Mouse (Mus musculus) adrenal gland, adult 2 months (tissue): ENCODE data around the gene Alkbh8. TPM values are rescaled to one million over a fixed set of nuclear protein-coding genes. Genes with fewer than 3 reads are reported as not detected.

Experiments
- polyA plus RNA-seq: library from polyadenylated mRNA; depleted of rRNA; stranded (reverse); fragments of >200 nt; gene quantifications from 2 replicates; pipeline ENCODE4 v1.2.3, GENCODE M21; 2012; rRNA removed
- total RNA-seq, 2 experiments: library from RNA; stranded (reverse); gene quantifications; 2 replicates each; pipeline ENCODE4 v1.2.3; 2021

Gene Alkbh8
- total and polyA plus RNA-seq, 3 experiments = 0.67 to 18.9 (median 17.1) TPM

Other genes with a start within 250 kb of the Alkbh8 start
- 10 to 100 TPM; 25.5 to 26.2 TPM for gene Cwf19l2, start 68.5 kb downstream of the Alkbh8 start, total RNA-seq
- gene Cwf19l2, start 68.5 kb downstream of the Alkbh8 start, polyA plus RNA-seq = 0.13 and 0.20 TPM in 2 replicates
- 10 to 100 TPM; 10.8 to 12.4 TPM for gene Gucy1a2, start 197.6 kb downstream of the Alkbh8 start, total RNA-seq
- 0.48 and 0.51 TPM in 2 replicates for gene Gucy1a2, start 197.6 kb downstream of the Alkbh8 start, polyA plus RNA-seq